Mouse (Mus musculus) olfactory bulb, adult 2 months (tissue): ENCODE measurements around the gene Tcl1b5.

Experiments used
- CTCF ChIP-seq: fragments of 200-500 bp; IDR thresholded peaks from 2 replicates; pipeline ENCODE4 v1.5.1; 2012; ENCODE audit warnings: low read depth, mild to moderate bottlenecking, low read length, moderate library complexity; ENCODE audit not compliant: insufficient read depth
- POLR2A ChIP-seq: fragments of 200-500 bp; IDR thresholded peaks from 2 replicates; pipeline ENCODE4 v1.6.1; 2012; ENCODE audit warnings: mild to moderate bottlenecking, low read depth, low read length, moderate library complexity; ENCODE audit not compliant: insufficient read depth

GRCm38 (mm10) chr12:105224621-105225320 lies 48.6 kb downstream of the Tcl1b5 start:
- TF ChIP-seq CTCF (no peak), POLR2A (no peak)
